In the genomic region with DNA sequence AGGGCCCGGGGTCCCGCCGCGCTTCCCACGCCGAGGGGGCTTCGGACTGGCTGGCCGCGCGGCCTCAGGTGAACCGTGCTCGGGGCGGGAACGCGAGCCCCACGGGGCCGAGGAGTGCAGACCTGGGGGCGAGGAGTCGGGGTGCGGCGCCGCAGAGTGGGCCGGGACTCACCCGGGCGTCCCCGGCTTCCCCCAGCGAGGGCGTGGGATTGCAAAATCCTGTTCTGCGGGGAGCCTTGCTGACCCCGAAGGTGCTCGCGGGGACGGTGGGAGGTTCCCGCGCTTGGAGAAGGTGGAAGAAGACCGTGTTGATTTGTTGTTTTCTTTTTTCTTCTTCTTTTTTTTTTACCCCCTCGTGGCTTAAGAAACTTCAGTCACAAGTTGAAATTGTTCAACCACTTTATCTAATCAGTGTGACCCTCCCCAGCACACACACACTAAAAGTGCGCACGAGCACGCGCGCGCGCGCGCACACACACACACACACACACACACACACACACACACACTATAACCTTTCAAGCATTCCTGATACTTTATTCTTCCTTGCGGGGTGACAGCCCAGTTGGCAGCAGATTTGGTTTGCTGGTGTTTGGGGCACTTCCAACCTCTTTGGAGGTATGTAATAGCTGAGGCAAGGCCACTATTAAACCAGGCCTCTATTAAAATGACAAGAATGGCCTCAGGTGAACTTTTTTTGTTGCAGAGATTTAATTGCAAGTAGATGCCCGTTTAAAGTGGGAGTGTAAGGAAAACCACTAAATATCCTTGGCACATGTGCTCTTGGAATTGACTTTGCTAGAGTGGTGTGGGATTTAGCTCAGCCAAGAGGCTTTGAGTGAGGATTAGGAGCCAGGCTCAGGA, we compare ENCODE assay signal across 8 mouse cellular contexts. TPM values are rescaled to one million over a fixed set of nuclear protein-coding genes. Genes with fewer than 3 reads are reported as not detected.
DNase-seq lines count a peak whose midpoint lies in the region; ATAC-seq and TF ChIP-seq lines count a peak whose summit lies in the region.

No protein-coding gene starts in this region.

- peak; percentile 3; the same call in 1 of the 2 replicates for ATAC-seq in heart, embryonic 12.5 days (ENCODE audit: insufficient number of reproducible peaks, low FRiP score)
- peak; percentile 9 for ATAC-seq in kidney, embryonic 16.5 days (ENCODE audit: low FRiP score, low TSS enrichment)

- DNase-seq in ZHBTc4 (ENCODE audit: low read depth, low spot score), result peak; percentile 51
- DNase-seq in embryo, embryonic 10 days (ENCODE audit: low spot score), result peak; percentile 24
- DNase-seq in lung, postnatal 14 days, result peak; percentile 33
- DNase-seq in right cerebral cortex, postnatal 4 days, result peak; percentile 29
- no peak for DNase-seq in layer of hippocampus, adult 9-10 months (ENCODE audit: low spot score)

- WGBS in heart, embryonic 12.5 days, result under 1% methylated on average over 37 of the region's 48 CpGs
- 0% methylated on average over 46 of the region's 48 CpGs for WGBS in kidney, embryonic 16.5 days

- TF ChIP-seq EP300 in ES-Bruce4 (IDR thresholded peaks at IDR 0.05; ENCODE audit: insufficient read depth, low read depth, low read length), result no peak

- no peak for TF ChIP-seq POLR2A in ES-Bruce4 (IDR thresholded peaks at IDR 0.05; ENCODE audit: insufficient read depth, low read length)

- no peak for TF ChIP-seq CTCF in ES-Bruce4 (IDR thresholded peaks at IDR 0.05; ENCODE audit: low read depth, low read length)

- H3K27me3 ChIP-seq in ES-Bruce4 (ENCODE audit: control insufficient read depth, insufficient read depth, low read length, poor library complexity, severe bottlenecking), result no peaks in the 10 kb centered on the region
- no peaks in the 10 kb centered on the region for H3K27me3 ChIP-seq in heart, embryonic 12.5 days (replicated peaks)
- no peaks in the 10 kb centered on the region for H3K27me3 ChIP-seq in kidney, embryonic 16.5 days (ENCODE audit: insufficient read depth, low read length)

- peak overlapping the region; percentile 90 for H3K4me3 ChIP-seq in ES-Bruce4 (ENCODE audit: low read depth, low read length)
- H3K4me3 ChIP-seq in heart, embryonic 12.5 days, result peak overlapping the region; percentile 96
- peak overlapping the region; percentile 96 for H3K4me3 ChIP-seq in kidney, embryonic 16.5 days (ENCODE audit: low read length)

- no peaks in the 10 kb centered on the region for H3K36me3 ChIP-seq in ES-Bruce4 (ENCODE audit: control insufficient read depth, insufficient read depth, low read length, poor library complexity, severe bottlenecking)
- H3K36me3 ChIP-seq in heart, embryonic 12.5 days, result no peaks in the 10 kb centered on the region
- H3K36me3 ChIP-seq in kidney, embryonic 16.5 days (ENCODE audit: insufficient read depth, low read length), result no peaks in the 10 kb centered on the region

- no peaks in the 10 kb centered on the region for H3K9me3 ChIP-seq in ES-Bruce4 (replicated peaks; ENCODE audit: control insufficient read depth, insufficient read depth, low read length, poor library complexity, severe bottlenecking)
- H3K9me3 ChIP-seq in heart, embryonic 12.5 days (replicated peaks), result no peaks in the 10 kb centered on the region
- H3K9me3 ChIP-seq in kidney, embryonic 16.5 days (ENCODE audit: low read length), result no peaks in the 10 kb centered on the region

- no peaks in the 10 kb centered on the region for H3K4me1 ChIP-seq in ES-Bruce4 (ENCODE audit: control insufficient read depth, insufficient read depth, low read length)
- H3K4me1 ChIP-seq in heart, embryonic 12.5 days (replicated peaks), result peaks cover 26% of the 10 kb centered on the region
- H3K4me1 ChIP-seq in kidney, embryonic 16.5 days (ENCODE audit: insufficient read depth, low read length), result peaks cover 28% of the 10 kb centered on the region

- peak overlapping the region; percentile 82 for H3K4me2 ChIP-seq in heart, embryonic 12.5 days
- H3K4me2 ChIP-seq in kidney, embryonic 16.5 days (replicated peaks; ENCODE audit: low read depth, low read length), result peak overlapping the region; percentile 66

- no peak overlapping the region for H3K27ac ChIP-seq in ES-Bruce4 (ENCODE audit: insufficient read depth, low read length)
- peak overlapping the region; percentile 86 for H3K27ac ChIP-seq in heart, embryonic 12.5 days (ENCODE audit: poor library complexity, severe bottlenecking)
- H3K27ac ChIP-seq in kidney, embryonic 16.5 days (ENCODE audit: low read length), result peak overlapping the region; percentile 80

- peak overlapping the region; percentile 98 for H3K9ac ChIP-seq in ES-Bruce4 (ENCODE audit: low read depth, poor library complexity, severe bottlenecking)
- peak overlapping the region; percentile 100 for H3K9ac ChIP-seq in heart, embryonic 12.5 days
- peak overlapping the region; percentile 92 for H3K9ac ChIP-seq in kidney, embryonic 16.5 days (replicated peaks; ENCODE audit: low read length)

RNA-seq across cellular contexts. Expression of a gene that starts 3.1 kb away (rescaled TPM):
- 37.5 and 41.5 TPM in 2 replicates for polyA plus RNA-seq in ES-Bruce4 (2011; ENCODE audit: insufficient read depth, insufficient read length, low read depth, missing spikeins)
- polyA plus RNA-seq in heart, embryonic 12.5 days (2016; fragmentation: Nextera tagmentation; extraction: Ambion mirVana), result 154 and 157 TPM in 2 replicates
- polyA plus RNA-seq in kidney, embryonic 16.5 days (2015; fragmentation: Nextera tagmentation; extraction: Ambion mirVana), result 85.1 and 87.0 TPM in 2 replicates
